Mouse (Mus musculus) heart, postnatal 0 days (tissue): ENCODE measurements at regions not wholly inside any gene's neighbourhood (a gene's known extent, or its start where the extent isn't known, plus 50 kb on each side); places are given as distances from the start of the nearest gene placed in this dataset.

Source experiments
- CTCF ChIP-seq: IDR thresholded peaks from 2 replicates; pipeline ENCODE4 v1.5.1; 2016; ENCODE audit warnings: antibody characterized with exemption, control low read depth, low read depth
- EP300 ChIP-seq: IDR thresholded peaks from 2 replicates; pipeline ENCODE4 v1.6.1; 2016; ENCODE audit warnings: antibody characterized with exemption, low read depth

DNA sequence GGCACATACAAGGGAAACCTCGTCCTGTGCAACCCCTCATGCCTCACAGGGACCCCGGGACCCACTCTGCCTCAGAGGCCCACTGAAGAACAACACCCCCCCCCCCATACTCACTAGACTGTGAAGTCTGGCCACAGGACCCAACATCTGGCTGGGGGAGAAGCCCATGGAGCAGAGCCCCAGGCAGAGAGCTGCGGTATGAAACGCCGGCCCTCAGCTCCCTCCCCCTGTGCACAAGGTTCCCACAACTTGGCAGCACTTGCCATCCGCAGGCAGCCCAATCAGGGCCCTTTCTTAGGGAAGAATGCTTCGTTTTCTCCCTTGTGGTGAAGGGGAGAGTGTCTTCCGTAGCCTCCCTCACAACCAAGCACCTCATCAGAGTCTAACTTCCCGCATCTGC, 66.6 kb upstream of the Tmem132d start:
- TF ChIP-seq CTCF (no peak), EP300 (no peak)
